Comparison of ENCODE assay signal across 9 mouse cellular contexts in genomic region chr11:57474296-57474941, GRCm38 (mm10). TPM values are rescaled to one million over a fixed set of nuclear protein-coding genes. Genes with fewer than 3 reads are reported as not detected.
DNase-seq lines count a peak whose midpoint lies in the region; ATAC-seq lines count a peak whose summit lies in the region.
"Had no signal": no experiment of that assay in that cellular context is flagged by ENCODE, and none has a peak within 500 bp of the region (broad histone marks: within the 10 kb centered on the region; RNA-seq: fewer than 3 reads in every experiment).

No protein-coding gene starts in this region.

- 73% methylated on average over 6 of the region's 6 CpGs for WGBS in kidney, embryonic 14.5 days

- intact Hi-C loops in left cerebral cortex, postnatal 25 days (cut with DNase I), result loop anchor here (2.0 kb wide), 1 partner anchor 460 kb away; no protein-coding TSS in a partner anchor

- no peaks in the 10 kb centered on the region for H3K4me1 ChIP-seq in kidney, embryonic 14.5 days (ENCODE audit: control insufficient read depth, insufficient read depth, low read length)

- no peaks in the 10 kb centered on the region for H3K36me3 ChIP-seq in kidney, embryonic 14.5 days (ENCODE audit: control insufficient read depth, insufficient read depth, low read length)

- no peaks in the 10 kb centered on the region for H3K27me3 ChIP-seq in kidney, embryonic 14.5 days (ENCODE audit: control insufficient read depth, insufficient read depth, low read length)

- DNase-seq in kidney, postnatal 25 days, result no peak
- DNase-seq in frontal cortex, postnatal 36 days (ENCODE audit: low spot score in 2 of 2), result peak; percentile 31 to 45
- peak; percentile 58 to 63 for DNase-seq in left cerebral cortex, postnatal 25 days (ENCODE audit: low spot score in 2 of 2)
- DNase-seq in right cerebral cortex, postnatal 14 days, result peak; percentile 66
- no peak for DNase-seq in gastrocnemius, postnatal 25 days
- DNase-seq in cerebellum, adult 18-20 months, result no peak
- DNase-seq in gastrocnemius, adult 8-10 months (ENCODE audit: low spot score in 2 of 2), result no peak

- no peaks in the 10 kb centered on the region for H3K9me3 ChIP-seq in kidney, embryonic 14.5 days (ENCODE audit: control insufficient read depth, low read length)

- H3K4me3 ChIP-seq in kidney, embryonic 14.5 days (ENCODE audit: low read length), result no peak overlapping the region

- H3K9ac ChIP-seq in kidney, embryonic 14.5 days (ENCODE audit: low read depth, low read length), result no peak overlapping the region

- H3K27ac ChIP-seq in kidney, embryonic 14.5 days (ENCODE audit: low read depth, low read length), result no peak overlapping the region

- H3K4me2 ChIP-seq in kidney, embryonic 14.5 days (replicated peaks; ENCODE audit: low read depth, low read length), result no peak overlapping the region
- H3K4me2 ChIP-seq: heart, embryonic 11.5 days had no signal

- ATAC-seq in kidney, embryonic 14.5 days (ENCODE audit: low FRiP score, low TSS enrichment), result 0 out of 2 replicates have a peak, but pooled peaks have one; percentile 20

RNA-seq across cellular contexts. Expression of gene Fam114a2, which starts 44.0 kb away (rescaled TPM):
- polyA plus RNA-seq in kidney, embryonic 14.5 days (2014; fragmentation: Nextera tagmentation; extraction: Ambion mirVana), result 47.9 and 71.4 TPM in 2 replicates
- 10 to 100 TPM; 28.8 to 31.9 TPM for total RNA-seq in left cerebral cortex, postnatal 25 days (2021)
- 10 to 100 TPM; 45.8 to 46.8 TPM for total RNA-seq in gastrocnemius, postnatal 25 days (2021)
- total RNA-seq in gastrocnemius, adult 8-10 months (2022), result 10 to 100 TPM; 46.4 to 56.4 (median 54.1) TPM

RNA-seq across cellular contexts. Expression of gene Mfap3, which starts 44.0 kb away (rescaled TPM):
- polyA plus RNA-seq in kidney, embryonic 14.5 days (2014; fragmentation: Nextera tagmentation; extraction: Ambion mirVana), result 39.6 and 52.6 TPM in 2 replicates
- 10 to 100 TPM; 22.7 to 24.9 TPM for total RNA-seq in left cerebral cortex, postnatal 25 days (2021)
- total RNA-seq in gastrocnemius, postnatal 25 days (2021), result 1 to 10 TPM; 7.2 to 9.1 TPM
- 10 to 100 TPM in 1 of 4 experiments, 1 to 10 TPM in 3; 6.1 to 11.0 (median 8.3) TPM for total RNA-seq in gastrocnemius, adult 8-10 months (2022)

Comparison
In these comparisons a context has a peak if more than half of its experiments do, and no peak if none do; other contexts are left out.
1. DNase-seq: peak in frontal cortex, postnatal 36 days (2 of 2), left cerebral cortex, postnatal 25 days (2 of 2) and right cerebral cortex, postnatal 14 days (single experiment); none in kidney, postnatal 25 days (0 of 2), gastrocnemius, postnatal 25 days (single experiment), cerebellum, adult 18-20 months (0 of 2) and gastrocnemius, adult 8-10 months (0 of 2).